Mouse (Mus musculus): Measurements from ENCODE around the gene Per1.
A peak's percentile ranks its signal among the peaks of the same experiment; 100 is the strongest.

Per1 gene

DNA sequence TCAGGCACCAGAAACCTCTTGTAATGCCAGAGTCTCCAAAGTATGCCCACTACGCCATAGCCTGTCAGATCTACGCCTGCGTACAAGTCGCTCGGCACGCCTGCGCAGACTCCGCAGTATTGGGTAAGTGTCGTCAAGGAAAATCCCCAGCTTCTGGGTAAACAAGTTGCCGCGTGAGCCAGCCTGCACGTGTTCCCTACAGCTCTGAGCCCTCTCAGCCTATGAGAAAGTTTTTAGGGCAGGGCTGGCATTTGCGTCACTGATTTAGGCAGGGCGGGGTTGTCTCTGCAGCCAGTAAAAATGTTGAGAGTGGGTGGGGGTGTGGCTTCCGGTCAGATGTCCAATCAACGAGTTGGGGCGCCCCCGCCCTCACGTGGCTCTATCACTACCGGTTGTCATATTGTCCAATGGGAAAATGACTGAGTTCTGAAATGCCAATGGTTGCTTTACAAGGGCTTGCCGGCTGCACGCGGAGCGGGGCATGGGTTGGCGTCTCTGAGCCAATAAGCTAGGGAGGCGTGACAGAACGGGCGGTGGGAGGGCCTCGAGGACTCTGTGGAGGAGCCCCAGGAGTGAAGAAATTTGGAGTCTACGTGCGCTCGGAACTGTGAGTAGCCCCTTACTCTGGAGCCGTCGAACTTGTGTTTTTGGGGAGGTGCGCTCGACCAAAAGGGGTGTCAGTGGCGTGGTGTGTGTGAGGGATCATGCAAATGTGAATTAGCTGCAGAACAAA lies at the start of gene Per1:
Gene Per1, plus strand, starts transcription at position 521 of the 733 bp plus-strand sequence.
- peak; percentile 100 for DNase-seq (ENCODE audit: low spot score in 2 of 2)

GRCm38 (mm10) chr11:69045531-69046394 lies 49.3 kb upstream of the Per1 start, which contains the start of gene Aurkb:
Aurkb (plus strand) TSS chr11:69045647.
- DNase-seq (ENCODE audit: low spot score in 2 of 2) = peak; percentile 78 to 79

DNA sequence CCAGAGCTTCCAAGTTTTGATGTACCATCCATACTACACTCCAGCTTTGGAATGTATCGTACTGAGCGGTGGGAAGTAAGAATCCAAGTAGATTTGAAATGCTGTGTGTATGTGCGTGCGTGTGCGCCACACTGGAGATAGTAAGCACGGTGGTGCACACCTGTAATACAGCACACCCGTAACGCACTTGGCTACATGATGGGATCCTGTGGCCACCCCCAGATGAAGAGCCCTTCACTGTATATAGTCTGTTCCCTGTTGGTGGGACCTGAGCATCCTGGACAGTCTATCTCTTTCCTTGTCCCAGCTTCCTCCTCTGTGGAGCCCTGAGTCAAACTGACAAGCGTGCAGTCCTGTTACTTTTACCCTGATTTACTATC lies 48.6 kb upstream of the Per1 start:
- no peak for DNase-seq (ENCODE audit: low spot score in 2 of 2)

- DNase-seq (ENCODE audit: low spot score in 2 of 2) = no peak
Measured at GRCm38 (mm10) chr11:69047592-69047991, 47.4 kb upstream of the Per1 start.

GRCm38 (mm10) chr11:69048151-69048550 lies 46.9 kb upstream of the Per1 start:
- DNase-seq (ENCODE audit: low spot score in 2 of 2) = no peak

DNA sequence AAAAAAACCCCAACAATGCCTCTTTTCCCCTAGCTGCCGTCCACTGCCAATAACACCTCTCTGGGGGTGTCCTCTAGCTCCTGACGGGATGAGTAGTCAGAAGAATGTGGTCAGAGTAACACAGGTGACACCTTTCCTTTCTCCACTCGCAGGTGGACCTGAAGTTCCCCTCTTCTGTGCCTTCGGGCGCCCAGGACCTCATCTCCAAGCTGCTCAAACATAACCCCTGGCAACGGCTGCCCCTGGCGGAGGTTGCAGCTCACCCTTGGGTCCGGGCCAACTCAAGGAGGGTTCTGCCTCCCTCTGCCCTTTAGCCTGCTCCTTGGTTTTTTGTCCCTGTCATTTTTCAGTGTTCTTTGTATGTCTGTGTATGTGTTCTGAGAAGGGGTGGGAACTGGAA lies 44.3 kb upstream of the Per1 start:
- no peak for DNase-seq (ENCODE audit: low spot score in 2 of 2)

GRCm38 (mm10) chr11:69051771-69052170 lies 43.2 kb upstream of the Per1 start:
- no peak for DNase-seq (ENCODE audit: low spot score in 2 of 2)

- no peak for DNase-seq (ENCODE audit: low spot score in 2 of 2)
Measured at GRCm38 (mm10) chr11:69052824-69053421, 42.1 kb upstream of the Per1 start.

DNA sequence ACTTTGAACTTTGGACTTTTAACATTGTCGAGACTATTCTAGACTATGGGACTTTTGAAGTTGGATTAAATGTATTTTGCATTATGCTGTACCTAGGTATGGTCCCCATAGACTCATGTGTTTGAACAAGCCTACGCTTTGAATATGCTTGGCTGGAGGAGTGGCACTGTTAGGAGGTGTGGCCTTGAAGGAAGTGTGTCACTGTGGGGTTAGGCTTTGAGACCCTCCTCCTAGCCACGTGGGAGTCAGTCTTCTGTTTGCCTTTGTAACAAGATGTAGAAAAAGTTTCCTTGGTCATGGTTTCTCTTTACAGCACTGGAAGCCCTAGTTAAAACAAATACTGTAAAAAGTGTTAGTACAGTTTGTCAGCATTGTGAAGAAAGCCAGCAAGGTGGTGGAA lies 41.2 kb upstream of the Per1 start:
- no peak for DNase-seq (ENCODE audit: low spot score in 2 of 2)

- no peak for DNase-seq (ENCODE audit: low spot score in 2 of 2)
Measured at GRCm38 (mm10) chr11:69058265-69058664, 36.8 kb upstream of the Per1 start.

GRCm38 (mm10) chr11:69058729-69059356 lies 36.2 kb upstream of the Per1 start:
- no peak for DNase-seq (ENCODE audit: low spot score in 2 of 2)

GRCm38 (mm10) chr11:69059357-69059974 lies 35.6 kb upstream of the Per1 start, which contains the start of gene Borcs6:
Borcs6 (plus strand) TSS chr11:69059717.
- peak; percentile 98 to 99 for DNase-seq (ENCODE audit: low spot score in 2 of 2)

- DNase-seq (ENCODE audit: low spot score in 2 of 2) = peak in 1 of 2 experiments; percentile 44
Measured at GRCm38 (mm10) chr11:69059975-69060411, 35.0 kb upstream of the Per1 start.

DNA sequence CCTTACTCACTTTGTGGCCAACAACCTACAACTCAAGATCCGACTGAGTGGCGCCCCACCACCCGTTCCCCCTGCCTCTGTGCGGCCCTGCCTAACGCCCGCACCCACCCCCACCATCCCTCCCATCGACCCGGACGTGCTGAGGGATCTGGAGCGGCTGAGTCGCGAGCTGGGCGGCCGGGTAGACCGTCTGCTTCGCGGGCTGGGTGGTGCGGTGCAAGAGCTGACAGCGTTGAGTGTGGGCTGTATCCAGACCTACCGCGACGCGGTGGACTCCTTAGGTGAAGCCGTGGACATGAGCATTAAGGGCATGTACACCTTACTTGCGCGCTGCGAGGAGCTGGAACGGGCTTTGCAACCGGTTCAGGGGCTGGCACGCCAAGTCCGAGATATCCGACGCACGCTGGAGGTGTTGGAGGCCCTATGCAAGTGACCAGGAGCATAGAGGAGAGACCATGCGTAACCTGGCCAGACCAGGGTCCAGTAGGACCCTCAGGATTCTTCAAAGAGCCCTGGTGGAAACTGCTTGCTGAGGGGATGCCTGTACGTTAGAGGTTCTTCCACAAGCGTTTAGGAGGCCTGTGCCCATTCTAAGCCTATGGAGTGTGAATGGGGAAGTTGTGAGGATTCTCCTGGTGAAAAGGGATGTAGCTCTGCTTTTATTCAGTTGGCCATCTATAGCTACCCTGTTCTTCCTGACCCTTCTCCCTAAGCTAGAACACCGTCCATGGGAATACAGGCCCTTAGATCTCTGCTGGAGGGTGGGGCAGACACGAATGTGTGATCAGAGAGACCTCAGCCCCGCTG lies 34.4 kb upstream of the Per1 start:
- DNase-seq (ENCODE audit: low spot score in 2 of 2) = peak; percentile 23 to 38

DNA sequence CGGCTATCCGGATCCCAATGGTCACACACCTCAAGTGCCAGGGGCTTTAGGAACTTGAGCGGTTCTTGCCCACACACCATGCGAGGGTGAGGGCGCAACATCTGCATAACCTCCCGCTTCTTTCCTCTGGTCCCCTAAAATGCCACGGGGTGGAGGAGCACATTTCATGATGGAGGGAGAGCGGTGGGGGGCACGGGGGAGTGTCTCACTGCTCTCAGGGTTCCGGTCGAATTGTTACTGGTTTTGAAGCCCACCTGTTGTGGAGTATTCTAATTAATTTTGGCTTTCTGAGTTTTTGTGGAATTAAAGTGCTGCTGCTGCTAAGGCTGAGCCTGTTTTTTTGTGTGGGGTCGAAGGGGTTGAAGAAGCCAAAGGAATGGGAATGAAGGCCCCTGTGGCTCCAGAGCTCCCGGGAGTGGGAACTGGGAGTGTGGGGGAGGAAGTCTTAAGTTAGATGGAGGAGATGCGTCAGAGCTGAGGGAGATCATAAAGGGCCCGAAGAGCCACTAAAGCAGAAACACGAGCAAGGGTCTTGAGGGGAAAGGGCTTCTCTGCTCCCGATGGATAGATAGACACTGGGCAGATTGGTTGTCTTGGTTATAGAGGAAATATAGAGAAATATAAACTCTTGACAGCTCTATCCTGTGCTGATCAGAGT lies 33.6 kb upstream of the Per1 start:
- DNase-seq (ENCODE audit: low spot score in 2 of 2) = no peak

- peak; percentile 52 to 85 for DNase-seq (ENCODE audit: low spot score in 2 of 2)
Measured at GRCm38 (mm10) chr11:69062194-69062760, 32.7 kb upstream of the Per1 start.

DNA sequence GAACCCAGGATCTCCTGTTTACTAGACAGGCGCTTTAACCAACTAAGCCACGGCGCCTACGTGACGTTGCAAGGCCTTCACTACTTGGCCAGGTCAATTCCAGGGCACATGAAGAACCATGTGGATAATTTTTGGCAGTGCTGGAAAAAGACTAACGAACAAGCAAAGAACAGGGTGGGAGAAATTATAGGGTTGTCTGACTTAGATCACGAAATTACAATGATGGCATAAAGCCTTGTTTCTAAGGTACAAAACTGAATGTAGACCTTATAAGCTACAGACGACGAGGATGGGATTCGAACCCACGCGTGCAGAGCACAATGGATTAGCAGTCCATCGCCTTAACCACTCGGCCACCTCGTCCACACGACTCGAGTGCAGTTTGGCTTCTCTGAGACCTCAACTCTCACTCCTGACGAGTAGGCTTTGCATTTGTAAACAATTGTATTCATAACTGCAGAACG lies 32.2 kb upstream of the Per1 start:
- DNase-seq (ENCODE audit: low spot score in 2 of 2) = peak; percentile 89 to 97

DNA sequence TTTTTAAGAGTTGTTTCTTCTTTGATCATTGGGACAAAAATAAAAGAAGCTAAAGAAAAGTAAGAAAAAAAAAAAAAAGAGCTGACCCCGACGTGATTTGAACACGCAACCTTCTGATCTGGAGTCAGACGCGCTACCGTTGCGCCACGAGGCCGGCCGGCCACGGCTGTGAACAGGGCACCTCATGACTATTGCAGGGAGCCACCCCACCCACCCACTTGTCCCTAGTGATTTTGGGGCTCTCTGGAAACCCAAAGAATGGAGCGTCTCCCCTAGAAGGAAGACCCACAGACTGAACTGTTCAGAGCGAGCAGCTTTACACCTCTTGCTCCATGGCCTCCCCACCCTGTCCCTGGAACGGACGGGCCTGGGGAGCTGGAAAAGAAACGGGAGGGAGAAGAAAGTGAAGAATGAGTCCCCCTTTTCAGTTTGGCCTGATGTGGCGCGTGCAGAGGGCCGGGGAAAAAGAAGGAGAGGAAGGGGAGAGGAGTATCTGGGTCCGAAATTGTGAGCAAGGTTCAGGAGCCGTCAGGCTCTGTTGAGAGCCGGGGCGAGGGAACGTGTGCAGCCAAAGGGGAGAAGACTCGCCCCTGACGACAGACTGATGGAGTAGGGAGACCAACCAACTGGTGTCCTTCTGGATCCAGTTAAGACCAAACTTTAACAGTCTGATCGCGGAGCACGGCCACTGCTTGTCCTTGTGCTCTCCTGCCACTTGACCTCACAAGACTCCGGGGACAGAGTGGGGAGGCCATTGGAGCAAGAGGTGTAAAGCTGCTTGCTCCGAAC lies 31.4 kb upstream of the Per1 start:
- DNase-seq (ENCODE audit: low spot score in 2 of 2) = peak; percentile 70 to 76
